Mouse (Mus musculus) liver, postnatal 0 days (tissue): Measurements from ENCODE around the gene Kbtbd13. TPM values are rescaled to one million over a fixed set of nuclear protein-coding genes. Genes with fewer than 3 reads are reported as not detected.
A peak's percentile ranks its signal among the peaks of the same experiment; 100 is the strongest.

ENCODE experiments used
- ATAC-seq: fragments of 200-750 bp; cut with Nextera tagmentation; 2 replicates; pipeline ENCODE4 v1.8.0; 2017; ENCODE audit warnings: mild to moderate bottlenecking, moderate library complexity
- DNase-seq: peaks from one replicate; pipeline ENCODE4 v3.0.0-alpha.2; 2016
- H3K27ac ChIP-seq: fragments of 300-500 bp; sonication (generic); 2 replicates; pipeline ENCODE4 v1.5.1; 2014; ENCODE audit warnings: antibody characterized with exemption, moderate library complexity, mild to moderate bottlenecking, low read depth
- H3K27me3 ChIP-seq: fragments of 300-500 bp; sonication (generic); 2 replicates; pipeline ENCODE4 v1.6.1; 2014; ENCODE audit warnings: low read length, control low read depth, mixed read lengths; ENCODE audit not compliant: insufficient read depth
- H3K36me3 ChIP-seq: fragments of 300-500 bp; sonication (generic); replicated peaks from 2 replicates; pipeline ENCODE4 v1.6.1; 2014; ENCODE audit warnings: mild to moderate bottlenecking, control low read depth, low read length, moderate library complexity, mixed read lengths; ENCODE audit not compliant: insufficient read depth
- H3K4me1 ChIP-seq: fragments of 300-500 bp; sonication (generic); 2 replicates; pipeline ENCODE4 v1.6.1; 2014; ENCODE audit warnings: antibody characterized with exemption, mild to moderate bottlenecking, control low read depth; ENCODE audit not compliant: insufficient read depth
- H3K4me2 ChIP-seq: fragments of 300-500 bp; sonication (generic); 2 replicates; pipeline ENCODE4 v1.6.1; 2014; ENCODE audit warnings: low read depth, mild to moderate bottlenecking, low read length, moderate library complexity, mixed read lengths
- H3K4me3 ChIP-seq: fragments of 300-500 bp; sonication (generic); 2 replicates; pipeline ENCODE4 v1.5.1; 2014; ENCODE audit warnings: low read depth, low read length
- H3K9ac ChIP-seq: fragments of 300-500 bp; sonication (generic); replicated peaks from 2 replicates; pipeline ENCODE4 v1.6.1; 2014; ENCODE audit warnings: mild to moderate bottlenecking, moderate library complexity
- H3K9me3 ChIP-seq: fragments of 300-500 bp; sonication (generic); 2 replicates; pipeline ENCODE4 v1.6.1; 2016; ENCODE audit warnings: mild to moderate bottlenecking, control low read depth, low read length, mixed read lengths
- CTCF ChIP-seq: sonication (generic); IDR thresholded peaks from 2 replicates; pipeline ENCODE4 v1.5.1; 2016; ENCODE audit warnings: antibody characterized with exemption, low read depth
- EP300 ChIP-seq: IDR thresholded peaks from 2 replicates; pipeline ENCODE4 v1.6.1; 2016; ENCODE audit warnings: antibody characterized with exemption, low read depth, mild to moderate bottlenecking
- WGBS: fragments of 180-500 bp; shearing (Covaris S2); extraction: QIAGEN DNeasy Blood & Tissue Kit; methylation state at CpG from one replicate; pipeline ENCODE4 v1.1.7; 2014; ENCODE audit not compliant: insufficient replicate concordance; 5-methylcytosine and 5-hydroxymethylcytosine counted together
- polyA plus RNA-seq: library from polyadenylated mRNA; unstranded; fragments of >200 nt; fragmentation: Nextera tagmentation; extraction: Ambion mirVana; gene quantifications from 2 replicates; pipeline ENCODE4 v1.2.1, GENCODE M21; 2015

Gene Kbtbd13
- polyA plus RNA-seq, 1 experiment from 2014 or later: 0.11 TPM

DNA sequence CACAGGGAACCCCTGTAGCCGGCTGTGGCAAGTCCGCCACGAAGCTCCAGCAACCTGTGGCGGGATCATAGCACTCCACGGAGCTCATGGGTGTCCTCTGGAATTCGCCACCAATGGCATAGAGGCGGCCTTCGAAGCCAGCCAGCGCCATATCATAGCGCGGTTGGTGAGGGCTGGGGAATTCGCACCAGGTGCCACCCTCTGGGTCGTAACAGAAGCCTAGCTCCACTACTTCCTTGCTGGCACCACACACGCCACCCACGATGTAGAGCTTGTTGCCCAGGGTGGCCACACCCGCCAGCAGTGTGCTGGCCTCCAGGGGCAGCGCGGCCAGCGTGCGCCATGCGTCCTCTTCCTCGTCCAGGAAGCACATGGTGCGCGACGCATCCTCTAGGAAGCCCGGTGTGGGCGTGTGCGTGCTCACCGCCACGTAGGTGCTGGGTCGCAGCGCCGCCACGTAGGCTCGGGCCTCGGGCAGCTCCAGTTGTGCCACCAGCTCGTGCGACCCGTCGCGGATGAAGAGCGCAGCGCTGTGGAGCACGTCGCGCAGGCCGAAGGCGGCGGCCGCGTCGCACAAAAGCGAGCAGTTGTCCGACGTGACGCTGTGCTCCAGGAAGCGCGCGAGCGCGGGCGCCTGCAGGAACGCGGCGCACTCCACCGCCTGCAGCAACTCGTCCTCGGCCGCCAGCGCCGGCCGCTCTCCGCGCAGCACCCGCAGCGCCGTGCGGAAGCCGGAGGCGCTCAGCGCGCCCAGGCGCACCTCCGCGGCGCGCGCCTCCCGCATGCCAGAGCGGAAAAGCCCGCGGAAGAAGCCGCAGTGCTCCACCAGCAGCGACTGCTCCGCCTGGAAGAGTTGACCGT lies 470 bp downstream of the Kbtbd13 start:
- peaks cover 26% of the 10 kb centered on the region for H3K27me3 ChIP-seq
- peak; percentile 24 for DNase-seq

DNA sequence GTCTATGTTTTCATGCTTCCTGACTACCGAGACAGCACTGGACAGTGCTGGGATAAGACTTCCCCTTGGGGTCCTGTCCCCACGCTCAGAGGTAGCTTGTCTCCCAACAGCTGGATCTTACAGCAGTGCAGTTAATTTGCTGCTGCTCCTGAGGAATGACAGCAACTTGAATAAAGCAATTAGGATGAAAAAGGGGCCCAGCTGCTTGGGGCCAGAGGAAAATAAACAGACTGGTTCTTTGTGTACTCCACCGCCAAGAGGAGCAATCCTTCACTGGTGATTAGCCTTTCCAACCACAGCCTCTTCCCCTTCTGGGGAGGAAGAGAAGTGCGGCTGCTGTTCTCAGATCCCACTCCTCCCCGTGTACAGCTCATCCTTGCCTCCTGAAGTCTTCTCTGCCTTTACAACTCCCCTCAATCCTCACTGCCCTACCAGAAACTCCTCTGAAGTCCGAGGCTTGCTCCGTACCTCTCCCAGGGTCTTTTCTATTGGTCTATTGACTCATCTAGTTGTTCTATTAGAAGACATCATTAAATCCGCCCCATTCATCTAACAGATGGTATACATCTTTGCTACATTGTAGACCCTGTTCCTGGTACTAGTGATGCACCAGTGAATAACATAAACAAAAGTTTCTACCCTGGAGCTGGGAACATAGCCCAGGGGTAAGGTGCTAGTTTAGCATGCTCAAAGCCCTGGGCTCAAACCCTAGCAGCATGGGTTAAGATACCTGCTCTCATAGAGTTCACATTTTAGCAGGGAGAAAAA lies 4.9 kb downstream of the Kbtbd13 start:
- Histone ChIP-seq H3K9me3 (no peaks in the 10 kb centered on the region), H3K4me2 (no peak overlapping the region), H3K4me1 (peaks cover 9% of the 10 kb centered on the region), H3K9ac (no peak overlapping the region), H3K36me3 (no peaks in the 10 kb centered on the region), H3K27me3 (peaks cover 17% of the 10 kb centered on the region), H3K27ac (no peak overlapping the region), H3K4me3 (no peak overlapping the region)
- DNase-seq (no peak), ATAC-seq (no peak)
- 0 out of 2 replicates have a peak, but pooled peaks have one; percentile 15 for TF ChIP-seq CTCF
- TF ChIP-seq EP300: no peak
- WGBS: 31% methylated on average over 8 of the region's 8 CpGs

More for the DNA sequence above, 470 bp downstream of the Kbtbd13 start:
- no peak overlapping the region for H3K9ac ChIP-seq
- WGBS: 13% methylated on average over 94 of the region's 96 CpGs
- no peaks in the 10 kb centered on the region for H3K9me3 ChIP-seq
- H3K27ac ChIP-seq: no peak overlapping the region
- TF ChIP-seq CTCF (no peak), EP300 (no peak)
- no peaks in the 10 kb centered on the region for H3K36me3 ChIP-seq
- ATAC-seq: peak; percentile 9; the same call in 1 of the 2 replicates
- peaks cover 16% of the 10 kb centered on the region for H3K4me1 ChIP-seq
- peak overlapping the region; percentile 35 for H3K4me3 ChIP-seq
- peak overlapping the region; percentile 67 for H3K4me2 ChIP-seq

DNA sequence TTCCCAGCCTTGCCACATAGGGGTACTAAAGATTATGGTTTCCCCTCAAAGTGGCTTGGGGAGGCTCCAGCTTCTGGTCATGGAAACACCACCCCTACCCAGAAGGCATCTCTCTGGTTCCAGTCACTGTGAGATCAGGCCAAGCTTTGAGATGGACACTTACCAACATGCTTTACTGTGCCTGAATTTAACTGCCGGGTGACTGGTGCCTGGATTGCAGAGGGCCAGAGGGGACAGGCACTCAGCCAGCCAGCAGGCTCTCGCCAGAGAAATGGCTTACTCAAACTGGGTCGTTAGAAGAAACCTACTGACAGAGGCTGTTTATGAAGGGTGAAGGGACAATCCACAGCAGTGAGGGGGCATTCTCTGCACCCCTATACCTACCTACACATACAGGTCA lies 7.2 kb downstream of the Kbtbd13 start:
- H3K4me2 ChIP-seq: no peak overlapping the region
- no peak overlapping the region for H3K4me3 ChIP-seq
- H3K9me3 ChIP-seq: no peaks in the 10 kb centered on the region
- no peak overlapping the region for H3K27ac ChIP-seq
- ATAC-seq (no peak), DNase-seq (no peak)
- H3K36me3 ChIP-seq: no peaks in the 10 kb centered on the region
- H3K9ac ChIP-seq: no peak overlapping the region
- TF ChIP-seq CTCF (no peak), EP300 (no peak)
- WGBS: 58% methylated on average over 3 of the region's 3 CpGs
- no peaks in the 10 kb centered on the region for H3K4me1 ChIP-seq
- H3K27me3 ChIP-seq: no peaks in the 10 kb centered on the region

DNA sequence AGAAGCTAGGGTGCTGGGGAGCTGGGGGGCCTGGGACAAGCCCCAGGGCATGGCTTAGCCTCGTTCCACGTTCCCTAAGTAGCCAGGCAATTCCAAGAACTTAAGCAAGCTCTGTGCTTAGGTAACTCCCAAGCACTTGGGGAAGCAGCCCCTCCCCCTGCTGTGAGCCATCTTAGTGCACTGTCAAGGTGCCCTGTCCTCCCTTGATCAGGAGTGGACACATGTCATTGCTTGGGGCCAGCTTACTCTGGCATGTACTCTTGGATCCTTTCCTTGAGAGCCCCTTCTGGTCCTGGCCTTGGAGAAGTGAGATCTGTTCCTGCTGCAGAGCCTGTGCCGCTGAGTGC lies 8.7 kb downstream of the Kbtbd13 start:
- WGBS: 56% methylated on average over 3 of the region's 3 CpGs
- Histone ChIP-seq H3K9me3 (no peaks in the 10 kb centered on the region), H3K4me1 (no peaks in the 10 kb centered on the region), H3K27ac (no peak overlapping the region), H3K36me3 (no peaks in the 10 kb centered on the region), H3K9ac (no peak overlapping the region), H3K4me2 (no peak overlapping the region), H3K4me3 (no peak overlapping the region), H3K27me3 (no peaks in the 10 kb centered on the region)
- no peak for DNase-seq
- ATAC-seq: no peak
- TF ChIP-seq CTCF: no peak
- TF ChIP-seq EP300: no peak

DNA sequence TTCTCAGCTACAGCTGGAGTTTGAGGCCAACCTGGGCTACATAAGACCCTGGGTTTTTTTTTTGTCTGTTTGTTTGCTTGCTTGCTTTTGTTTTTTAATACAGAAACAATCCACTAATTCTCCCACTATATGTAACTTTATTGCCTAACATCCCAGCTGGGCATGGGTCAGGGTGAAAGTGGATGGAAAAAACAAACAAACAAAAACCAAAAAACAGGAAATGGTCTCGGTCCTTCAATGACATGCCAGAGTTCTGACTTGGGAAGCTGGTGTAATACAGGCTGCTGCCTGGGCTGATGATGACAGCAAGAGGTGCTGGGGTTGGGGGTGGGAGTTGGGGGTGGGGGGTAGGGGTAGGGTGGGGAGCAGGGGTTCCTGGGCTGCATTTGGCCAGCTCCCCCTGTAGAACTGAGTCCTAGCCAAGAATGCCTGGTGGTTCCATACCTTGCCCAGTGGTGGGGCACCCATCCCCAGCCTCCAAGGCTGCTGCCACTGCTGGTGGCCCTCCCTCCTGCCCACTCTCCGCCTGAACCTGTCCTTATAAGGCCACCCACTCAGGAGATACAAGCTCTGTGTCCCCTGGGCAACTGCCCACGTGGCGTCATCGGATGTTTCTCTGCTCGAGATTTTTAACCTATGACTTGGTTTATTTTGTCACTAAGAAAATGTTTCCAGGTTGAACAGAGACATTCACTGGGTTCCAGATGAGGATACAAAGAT lies 9.3 kb downstream of the Kbtbd13 start:
- H3K36me3 ChIP-seq: no peaks in the 10 kb centered on the region
- H3K9me3 ChIP-seq: no peaks in the 10 kb centered on the region
- TF ChIP-seq EP300: no peak
- no peak overlapping the region for H3K9ac ChIP-seq
- no peak overlapping the region for H3K4me2 ChIP-seq
- WGBS: 65% methylated on average over 6 of the region's 6 CpGs
- H3K27me3 ChIP-seq: no peaks in the 10 kb centered on the region
- no peaks in the 10 kb centered on the region for H3K4me1 ChIP-seq
- no peak overlapping the region for H3K27ac ChIP-seq
- ATAC-seq (no peak), DNase-seq (no peak)
- no peak overlapping the region for H3K4me3 ChIP-seq
